Mouse (Mus musculus): ENCODE data around the gene Spata5.

Gene Spata5

DNA sequence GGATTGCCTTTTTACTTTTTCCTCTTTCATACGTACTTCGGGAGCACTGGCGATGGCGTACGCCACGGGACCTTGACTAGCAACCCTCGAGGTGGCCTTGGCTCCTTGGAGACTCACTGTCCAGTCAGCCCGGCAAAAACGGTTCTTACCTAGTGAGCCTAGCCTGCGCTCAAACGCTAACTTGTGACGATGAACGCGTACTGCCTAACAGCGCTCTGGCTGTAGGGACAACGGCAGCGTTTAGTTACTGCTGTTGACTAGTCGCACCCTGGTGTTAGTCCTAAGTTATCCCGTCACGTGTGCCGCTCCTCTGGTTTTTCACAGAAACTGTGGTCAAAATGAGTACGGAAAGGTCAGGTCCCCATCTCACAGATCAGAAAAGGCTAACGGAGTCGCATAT, 945 bp downstream of the Spata5 start:
- DNase-seq (ENCODE audit: low spot score in 2 of 2), result peak in 1 of 2 experiments; percentile 24

DNA sequence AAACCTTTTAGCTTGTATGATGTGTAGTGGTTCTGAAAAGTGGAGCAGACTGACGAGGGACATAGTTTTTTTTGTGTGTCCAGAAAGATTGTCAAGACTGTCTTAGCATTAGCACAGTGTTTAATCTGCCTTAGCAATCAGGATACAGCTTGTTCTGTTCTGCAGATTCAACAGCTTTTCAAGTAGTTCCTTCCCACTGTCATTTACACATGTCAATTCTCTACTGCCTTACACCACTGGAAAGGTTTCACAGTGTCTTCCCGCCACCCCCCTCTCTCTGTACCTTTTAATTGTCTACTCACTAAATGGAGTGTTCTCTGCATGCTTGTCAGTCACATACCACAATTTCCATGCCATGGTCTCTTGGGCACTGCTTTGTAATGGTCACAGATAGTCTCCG, 1.5 kb downstream of the Spata5 start:
- DNase-seq (ENCODE audit: low spot score in 2 of 2), result no peak

GRCm38 (mm10) chr3:37426069-37426468, 6.4 kb downstream of the Spata5 start:
- DNase-seq (ENCODE audit: low spot score in 2 of 2), result no peak

DNA sequence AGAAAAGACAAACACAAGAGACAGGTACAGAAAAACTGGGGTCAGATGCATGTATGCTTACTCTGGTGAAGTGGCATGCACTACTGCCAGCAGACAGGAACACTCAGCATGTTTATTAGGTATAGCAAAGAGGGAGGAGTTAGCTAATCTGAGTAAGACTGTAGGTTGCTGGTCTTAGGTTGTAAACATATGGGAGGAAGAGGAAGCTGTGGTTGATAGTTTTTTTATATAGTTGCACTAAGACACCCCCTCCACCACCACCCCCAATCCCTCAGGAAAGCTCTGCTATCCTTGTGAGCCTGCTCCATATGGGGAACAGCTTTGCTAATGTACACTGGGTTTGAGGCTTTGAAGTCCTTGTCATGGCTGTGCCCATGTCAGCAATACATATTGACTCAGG, 10.7 kb downstream of the Spata5 start:
- no peak for DNase-seq (ENCODE audit: low spot score in 2 of 2)

- DNase-seq (ENCODE audit: low spot score in 2 of 2), result peak in 1 of 2 experiments; percentile 24
These were observed 20.1 kb downstream of the Spata5 start for GRCm38 (mm10) chr3:37439770-37440169.

DNA sequence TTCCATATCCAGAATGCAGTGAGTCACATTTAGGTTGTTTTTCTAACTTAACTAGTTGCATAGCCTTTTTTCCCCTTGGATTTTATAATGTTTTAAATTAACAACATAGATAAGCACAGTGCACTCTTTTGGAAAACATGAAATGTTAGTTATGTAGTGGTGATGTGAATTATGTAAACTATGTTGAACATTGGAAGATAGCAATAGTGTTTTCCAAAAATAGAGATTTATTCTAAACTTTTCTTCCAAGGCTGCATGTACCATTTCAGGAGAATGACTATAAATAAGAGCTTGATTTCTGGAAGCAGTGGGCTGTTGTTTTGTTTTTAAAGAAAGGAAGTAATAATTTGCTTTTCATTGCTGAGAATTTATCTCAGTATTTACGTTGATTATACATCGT, 23.7 kb downstream of the Spata5 start:
- DNase-seq (ENCODE audit: low spot score in 2 of 2), result no peak

DNA sequence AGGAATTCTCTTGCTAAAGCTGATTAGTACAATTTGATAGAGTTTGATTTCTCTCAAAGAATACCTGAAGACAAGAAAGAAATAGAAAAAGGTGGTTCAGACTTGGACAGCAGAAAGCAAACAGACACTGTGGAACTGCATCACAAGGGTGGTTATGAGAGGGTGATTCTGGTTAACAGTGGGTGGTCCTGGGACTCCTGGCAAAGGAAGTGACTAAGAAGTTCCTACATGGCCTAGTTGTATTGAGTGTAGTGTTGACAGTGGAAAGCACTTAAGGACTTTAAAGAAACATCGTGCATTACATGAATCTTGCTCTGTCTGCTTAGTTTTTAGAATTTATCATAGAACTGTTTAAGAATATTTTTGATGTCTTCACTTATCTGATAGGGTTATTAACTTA, 36.3 kb downstream of the Spata5 start:
- DNase-seq (ENCODE audit: low spot score in 2 of 2), result no peak

- no peak for DNase-seq (ENCODE audit: low spot score in 2 of 2)
These were observed 48.5 kb downstream of the Spata5 start for GRCm38 (mm10) chr3:37468170-37468569.

DNA sequence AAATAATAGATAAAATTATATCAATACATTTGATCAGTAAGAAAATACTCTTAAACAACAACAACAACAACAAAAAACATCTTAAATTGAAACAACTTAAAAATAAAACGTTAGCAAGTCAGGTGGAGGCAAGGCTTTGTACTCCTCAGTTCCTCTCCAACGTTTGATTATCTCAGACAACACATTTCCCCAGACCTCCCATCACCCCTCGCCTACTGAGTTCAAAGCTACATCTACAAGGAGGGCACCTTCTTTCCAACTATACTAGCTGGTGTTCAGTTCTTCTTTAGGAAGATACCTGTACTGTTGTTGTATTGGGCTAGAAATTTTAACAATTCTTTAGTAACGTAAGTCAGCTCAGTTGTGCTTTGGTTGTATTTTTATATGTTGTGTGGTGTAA, 49.7 kb downstream of the Spata5 start:
- no peak for DNase-seq (ENCODE audit: low spot score in 2 of 2)

DNA sequence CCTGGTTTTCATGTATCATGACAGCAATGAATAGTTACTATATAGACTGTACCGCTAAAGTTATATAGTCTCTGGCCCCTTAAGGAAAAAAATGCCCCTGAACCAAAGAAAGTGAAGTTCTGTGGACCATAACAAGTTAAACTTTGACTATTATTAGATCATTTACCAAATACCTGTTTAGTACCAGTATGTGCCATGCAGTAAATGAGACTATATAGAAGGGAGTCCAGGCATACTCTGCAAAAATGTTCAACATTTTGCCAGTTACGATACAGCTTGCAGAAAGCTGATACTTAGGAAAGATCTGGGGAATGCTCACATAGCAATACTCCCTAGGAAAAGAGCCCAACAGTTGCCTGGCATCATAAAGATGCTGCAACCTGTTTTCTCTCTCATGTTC, 51.2 kb downstream of the Spata5 start:
- no peak for DNase-seq (ENCODE audit: low spot score in 2 of 2)

GRCm38 (mm10) chr3:37472461-37472860, 52.8 kb downstream of the Spata5 start:
- no peak for DNase-seq (ENCODE audit: low spot score in 2 of 2)

DNA sequence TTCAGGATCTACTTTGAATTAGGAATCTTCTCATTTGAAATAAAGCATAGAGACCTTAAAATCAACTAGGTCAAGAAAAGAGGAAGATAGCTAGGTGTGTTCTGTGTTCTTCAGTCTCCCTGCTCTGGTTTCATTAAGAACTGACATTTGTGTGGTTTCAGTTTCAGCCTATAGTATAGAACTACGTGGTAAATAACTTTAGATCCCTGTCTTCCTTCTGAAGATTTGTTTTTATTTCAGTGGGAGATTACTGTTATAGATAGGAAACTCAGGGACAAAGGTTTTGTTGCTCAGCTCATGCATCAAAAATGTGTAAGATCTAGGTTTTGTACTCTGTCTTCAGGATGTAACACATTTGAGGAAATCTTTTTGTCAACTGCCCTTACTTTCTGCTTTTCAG, 56.8 kb downstream of the Spata5 start:
- DNase-seq (ENCODE audit: low spot score in 2 of 2), result no peak

DNA sequence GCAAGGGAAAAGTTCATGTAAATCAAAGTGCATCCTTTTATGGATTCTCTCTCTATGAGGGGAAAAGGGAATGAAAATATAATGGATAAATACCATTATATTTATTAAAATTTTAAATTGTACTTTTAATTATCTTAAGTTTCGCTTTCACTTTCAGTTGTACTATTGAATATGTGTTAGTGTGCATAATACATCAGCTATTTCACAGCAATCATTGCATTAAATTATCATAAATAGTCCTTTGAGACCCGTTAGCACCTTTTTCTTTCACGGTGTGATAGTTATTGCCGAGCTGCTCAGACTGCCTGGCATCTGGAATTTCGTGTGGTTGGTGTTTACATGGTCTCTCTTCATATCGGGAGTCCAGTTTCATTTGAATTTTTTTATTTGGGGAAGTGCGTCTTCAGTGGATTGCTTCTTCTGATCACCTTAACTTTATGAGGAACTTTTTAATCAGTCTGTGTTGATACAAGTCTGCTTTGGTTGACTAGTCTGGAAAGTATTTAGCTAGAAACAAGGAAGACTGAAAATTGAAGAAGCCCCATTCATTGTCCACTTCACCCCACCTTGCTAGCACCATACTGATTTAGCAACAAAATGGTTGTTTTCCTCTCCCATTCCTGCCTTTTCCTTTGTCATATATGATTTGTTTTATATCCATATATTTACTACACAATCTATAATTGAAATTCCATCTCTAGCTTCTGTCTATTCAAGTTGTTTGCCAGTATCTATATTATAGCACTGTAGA, 57.9 kb downstream of the Spata5 start:
- DNase-seq (ENCODE audit: low spot score in 2 of 2), result no peak

DNA sequence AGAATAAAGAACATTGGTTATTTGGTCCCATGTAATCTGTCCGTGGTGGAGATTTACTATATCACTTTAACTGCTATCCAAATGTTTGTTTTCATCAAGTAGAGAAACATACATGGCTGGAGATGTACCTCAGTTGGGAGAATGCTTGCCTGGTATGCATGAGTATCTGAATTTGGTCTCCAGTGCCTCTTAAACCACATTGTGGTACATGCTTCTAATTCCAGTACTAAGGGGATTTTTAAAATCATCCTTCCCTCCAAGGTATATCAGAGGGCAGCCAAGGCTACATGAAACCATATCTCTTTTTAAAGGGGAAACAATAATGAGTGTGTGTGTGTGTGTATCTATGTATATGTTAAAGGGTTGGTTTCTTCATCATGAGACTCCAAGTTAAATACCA, 60.1 kb downstream of the Spata5 start:
- no peak for DNase-seq (ENCODE audit: low spot score in 2 of 2)

- no peak for DNase-seq (ENCODE audit: low spot score in 2 of 2)
These were observed 61.6 kb downstream of the Spata5 start for GRCm38 (mm10) chr3:37481295-37481694.

GRCm38 (mm10) chr3:37482720-37483119, 63.0 kb downstream of the Spata5 start:
- no peak for DNase-seq (ENCODE audit: low spot score in 2 of 2)

- DNase-seq (ENCODE audit: low spot score in 2 of 2), result no peak
These were observed 64.1 kb downstream of the Spata5 start for GRCm38 (mm10) chr3:37483709-37484265.

GRCm38 (mm10) chr3:37487639-37488038, 67.9 kb downstream of the Spata5 start:
- DNase-seq (ENCODE audit: low spot score in 2 of 2), result no peak

- no peak for DNase-seq (ENCODE audit: low spot score in 2 of 2)
These were observed 68.5 kb downstream of the Spata5 start for GRCm38 (mm10) chr3:37488173-37488572.

DNA sequence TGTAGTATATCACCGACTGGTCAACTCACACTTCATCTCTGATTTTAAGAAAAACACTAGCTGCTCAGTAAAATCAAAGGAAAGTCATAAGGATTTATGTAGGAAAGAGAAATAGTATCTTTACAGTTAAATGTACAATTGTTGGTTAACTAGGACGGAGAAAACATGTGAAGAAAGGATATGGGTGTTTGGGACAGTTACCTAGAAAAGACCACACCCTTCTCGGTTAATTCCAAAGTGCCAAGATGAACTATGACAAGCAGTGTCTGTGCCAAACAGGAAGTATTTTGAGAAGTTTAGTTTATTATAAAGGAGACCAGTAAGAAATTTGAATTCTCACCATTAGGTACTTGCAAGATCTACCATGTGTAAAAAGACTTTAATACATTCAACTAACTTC, 70.3 kb downstream of the Spata5 start:
- no peak for DNase-seq (ENCODE audit: low spot score in 2 of 2)

- DNase-seq (ENCODE audit: low spot score in 2 of 2), result no peak
These were observed 81.2 kb downstream of the Spata5 start for GRCm38 (mm10) chr3:37500939-37501338.

DNA sequence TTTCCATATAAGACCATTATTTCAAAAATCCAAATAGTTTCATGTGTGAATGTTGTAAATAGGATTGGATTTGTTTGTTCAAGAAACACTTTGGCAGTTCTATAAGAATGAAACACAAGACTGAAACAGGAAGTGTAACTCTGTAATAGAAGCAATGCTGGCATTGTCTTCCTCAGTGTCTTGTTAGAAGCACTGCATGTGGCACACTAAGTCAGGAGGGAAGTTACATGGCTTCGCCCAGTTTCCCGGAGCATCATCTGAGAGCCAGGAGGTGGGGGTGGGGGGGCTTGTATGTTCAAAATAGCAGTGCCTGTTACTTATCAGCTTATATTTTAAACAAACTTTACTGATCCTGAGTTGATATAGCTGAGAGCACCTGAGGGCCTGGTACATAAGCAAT, 82.9 kb downstream of the Spata5 start:
- DNase-seq (ENCODE audit: low spot score in 2 of 2), result no peak

- DNase-seq (ENCODE audit: low spot score in 2 of 2), result no peak
These were observed 84.2 kb downstream of the Spata5 start for GRCm38 (mm10) chr3:37503846-37504245.

Data from heart, adult 9 months (tissue).